ENCODE assay signal across 9 mouse cellular contexts in the genomic region with DNA sequence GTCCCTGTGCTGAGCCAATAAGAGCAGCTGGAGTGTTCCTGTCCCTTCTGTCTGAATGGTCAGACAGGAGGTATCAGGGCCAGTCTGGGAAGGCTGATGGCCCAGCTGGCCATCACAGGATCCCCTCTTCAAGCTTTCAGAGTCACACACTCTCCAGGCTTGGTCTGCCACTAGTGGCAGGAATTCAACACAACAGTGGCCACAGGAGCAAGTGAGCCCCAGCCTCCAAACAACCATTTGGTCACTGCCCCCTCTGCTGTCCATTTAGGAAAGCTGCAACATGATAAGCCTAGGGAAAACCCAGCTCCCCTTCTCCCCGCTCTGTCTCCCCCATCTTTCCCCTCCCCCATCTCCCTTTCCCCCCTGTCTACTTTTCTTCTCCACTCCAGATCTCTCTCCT. TPM values are rescaled to one million over a fixed set of nuclear protein-coding genes. Genes with fewer than 3 reads are reported as not detected.
A peak's percentile ranks its signal among the peaks of the same experiment; 100 is the strongest.
DNase-seq lines count a peak whose midpoint lies in the region; ATAC-seq and TF ChIP-seq lines count a peak whose summit lies in the region.
"Had no signal": no experiment of that assay in that cellular context is flagged by ENCODE, and none has a peak within 500 bp of the region (broad histone marks: within the 10 kb centered on the region; RNA-seq: fewer than 3 reads in every experiment).

No protein-coding gene starts in this region.

- H3K9ac ChIP-seq in hindbrain, postnatal 0 days (replicated peaks; ENCODE audit: low read length) = no peak overlapping the region
- H3K9ac ChIP-seq in hindbrain, embryonic 11.5 days (ENCODE audit: low read depth, low read length) = no peak overlapping the region
- H3K9ac ChIP-seq in ES-Bruce4 (ENCODE audit: low read depth, poor library complexity, severe bottlenecking) = no peak overlapping the region
- no peak overlapping the region for H3K9ac ChIP-seq in kidney, postnatal 0 days (ENCODE audit: low read depth, low read length)
- H3K9ac ChIP-seq in midbrain, embryonic 15.5 days = no peak overlapping the region
- H3K9ac ChIP-seq: neural tube, embryonic 13.5 days had no signal

- H3K36me3 ChIP-seq in hindbrain, postnatal 0 days (ENCODE audit: insufficient read depth, low read length) = no peaks in the 10 kb centered on the region
- no peaks in the 10 kb centered on the region for H3K36me3 ChIP-seq in hindbrain, embryonic 11.5 days (ENCODE audit: control insufficient read depth, insufficient read depth, low read length)
- no peaks in the 10 kb centered on the region for H3K36me3 ChIP-seq in ES-Bruce4 (ENCODE audit: control insufficient read depth, insufficient read depth, low read length, poor library complexity, severe bottlenecking)
- no peaks in the 10 kb centered on the region for H3K36me3 ChIP-seq in kidney, postnatal 0 days (ENCODE audit: insufficient read depth, low read length)
- H3K36me3 ChIP-seq in splenic B cell, adult 2 months (ENCODE audit: control insufficient read depth, insufficient read depth, low read length, poor library complexity, severe bottlenecking) = no peaks in the 10 kb centered on the region
- H3K36me3 ChIP-seq in midbrain, embryonic 15.5 days (replicated peaks) = no peaks in the 10 kb centered on the region
- H3K36me3 ChIP-seq: neural tube, embryonic 13.5 days had no signal

- no peak overlapping the region for H3K27ac ChIP-seq in hindbrain, postnatal 0 days
- H3K27ac ChIP-seq in hindbrain, embryonic 11.5 days (ENCODE audit: low read depth, low read length) = no peak overlapping the region
- no peak overlapping the region for H3K27ac ChIP-seq in ES-Bruce4 (ENCODE audit: insufficient read depth, low read length)
- no peak overlapping the region for H3K27ac ChIP-seq in kidney, postnatal 0 days
- H3K27ac ChIP-seq in midbrain, embryonic 15.5 days = no peak overlapping the region
- H3K27ac ChIP-seq: neural tube, embryonic 13.5 days had no signal

- no peak for TF ChIP-seq POLR2A in ES-Bruce4 (IDR thresholded peaks at IDR 0.05; ENCODE audit: insufficient read depth, low read length)

- H3K4me2 ChIP-seq in hindbrain, postnatal 0 days (ENCODE audit: low read depth, low read length) = no peak overlapping the region
- H3K4me2 ChIP-seq in hindbrain, embryonic 11.5 days (replicated peaks; ENCODE audit: low read depth, low read length) = no peak overlapping the region
- H3K4me2 ChIP-seq in kidney, postnatal 0 days (ENCODE audit: low read length) = no peak overlapping the region
- no peak overlapping the region for H3K4me2 ChIP-seq in midbrain, embryonic 15.5 days
- H3K4me2 ChIP-seq: neural tube, embryonic 13.5 days had no signal

- no peak for TF ChIP-seq EP300 in ES-Bruce4 (IDR thresholded peaks at IDR 0.05; ENCODE audit: insufficient read depth, low read depth, low read length)

- 86% methylated on average over 1 of the region's 1 CpGs for WGBS in hindbrain, postnatal 0 days
- no CpG with 5 or more reads among the region's 1 CpGs for WGBS in hindbrain, embryonic 11.5 days
- 70% methylated on average over 1 of the region's 1 CpGs for WGBS in kidney, postnatal 0 days
- WGBS in midbrain, embryonic 15.5 days = 60% methylated on average over 1 of the region's 1 CpGs

- H3K9me3 ChIP-seq in hindbrain, postnatal 0 days (ENCODE audit: low read length) = no peaks in the 10 kb centered on the region; the same call in 1 of the 2 replicates
- peaks cover 4% of the 10 kb centered on the region for H3K9me3 ChIP-seq in hindbrain, embryonic 11.5 days (ENCODE audit: control insufficient read depth, low read length)
- peaks cover 5% of the 10 kb centered on the region; the same call in 1 of the 2 replicates for H3K9me3 ChIP-seq in ES-Bruce4 (replicated peaks; ENCODE audit: control insufficient read depth, insufficient read depth, low read length, poor library complexity, severe bottlenecking)
- H3K9me3 ChIP-seq in kidney, postnatal 0 days (replicated peaks; ENCODE audit: low read length) = no peaks in the 10 kb centered on the region
- peaks cover 5% of the 10 kb centered on the region; the same call in 1 of the 2 replicates for H3K9me3 ChIP-seq in midbrain, embryonic 15.5 days

- peak; percentile 1 for DNase-seq in hindbrain, postnatal 0 days (ENCODE audit: low spot score)
- DNase-seq in hindbrain, embryonic 11.5 days (ENCODE audit: low spot score) = no peak
- peak; percentile 15 for DNase-seq in adrenal gland, postnatal 10 days
- DNase-seq in kidney, postnatal 0 days (ENCODE audit: low spot score) = peak; percentile 59
- DNase-seq in splenic B cell, adult 2 months (ENCODE audit: low read depth, low spot score) = peak; percentile 81
- DNase-seq in frontal cortex, postnatal 14 days (ENCODE audit: low spot score in 2 of 2) = no peak

- ATAC-seq in hindbrain, postnatal 0 days = no peak
- no peak for ATAC-seq in hindbrain, embryonic 11.5 days (ENCODE audit: low FRiP score)
- ATAC-seq in kidney, postnatal 0 days (replicated peaks; ENCODE audit: low FRiP score, low read depth) = peak; percentile 75
- no peak for ATAC-seq in midbrain, embryonic 15.5 days (replicated peaks)

- peak; percentile 39 for TF ChIP-seq CTCF in hindbrain, postnatal 0 days (IDR thresholded peaks at IDR 0.05; ENCODE audit: low read depth)
- peak; percentile 86 for TF ChIP-seq CTCF in ES-Bruce4 (IDR thresholded peaks at IDR 0.05; ENCODE audit: low read depth, low read length)
- TF ChIP-seq CTCF in kidney, postnatal 0 days (IDR thresholded peaks at IDR 0.05; ENCODE audit: low read depth) = peak; percentile 64

- no peaks in the 10 kb centered on the region for H3K27me3 ChIP-seq in hindbrain, postnatal 0 days (ENCODE audit: insufficient read depth, low read length)
- H3K27me3 ChIP-seq in hindbrain, embryonic 11.5 days (ENCODE audit: control insufficient read depth, insufficient read depth, low read length) = no peaks in the 10 kb centered on the region
- no peaks in the 10 kb centered on the region for H3K27me3 ChIP-seq in ES-Bruce4 (ENCODE audit: control insufficient read depth, insufficient read depth, low read length, poor library complexity, severe bottlenecking)
- H3K27me3 ChIP-seq in kidney, postnatal 0 days (ENCODE audit: insufficient read depth, low read length) = no peaks in the 10 kb centered on the region
- no peaks in the 10 kb centered on the region for H3K27me3 ChIP-seq in splenic B cell, adult 2 months (ENCODE audit: control insufficient read depth, insufficient read depth, low read length, poor library complexity, severe bottlenecking)
- no peaks in the 10 kb centered on the region for H3K27me3 ChIP-seq in midbrain, embryonic 15.5 days (replicated peaks)
- H3K27me3 ChIP-seq: neural tube, embryonic 13.5 days had no signal

- no peak overlapping the region for H3K4me3 ChIP-seq in hindbrain, postnatal 0 days (ENCODE audit: low read length)
- no peak overlapping the region for H3K4me3 ChIP-seq in hindbrain, embryonic 11.5 days (ENCODE audit: low read depth, low read length)
- no peak overlapping the region for H3K4me3 ChIP-seq in ES-Bruce4 (ENCODE audit: low read depth, low read length)
- H3K4me3 ChIP-seq in kidney, postnatal 0 days (replicated peaks; ENCODE audit: low read depth, low read length) = no peak overlapping the region
- no peak overlapping the region for H3K4me3 ChIP-seq in midbrain, embryonic 15.5 days
- H3K4me3 ChIP-seq: neural tube, embryonic 13.5 days had no signal

- no peaks in the 10 kb centered on the region for H3K4me1 ChIP-seq in hindbrain, postnatal 0 days (ENCODE audit: insufficient read depth, low read length)
- H3K4me1 ChIP-seq in hindbrain, embryonic 11.5 days (replicated peaks; ENCODE audit: control insufficient read depth, insufficient read depth, low read length) = no peaks in the 10 kb centered on the region
- H3K4me1 ChIP-seq in ES-Bruce4 (ENCODE audit: control insufficient read depth, insufficient read depth, low read length) = no peaks in the 10 kb centered on the region
- no peaks in the 10 kb centered on the region for H3K4me1 ChIP-seq in kidney, postnatal 0 days (replicated peaks; ENCODE audit: insufficient read depth, low read length)
- H3K4me1 ChIP-seq in midbrain, embryonic 15.5 days = no peaks in the 10 kb centered on the region
- H3K4me1 ChIP-seq: neural tube, embryonic 13.5 days had no signal

RNA-seq across cellular contexts. Expression of gene Cd209c, which starts 1.5 kb away (rescaled TPM):
- total RNA-seq in hindbrain, postnatal 0 days (2014; rRNA removed) = not detected in 2 replicates
- 0.21 and 0.43 TPM in 2 replicates for polyA plus RNA-seq in hindbrain, postnatal 0 days (2015; fragmentation: Nextera tagmentation; extraction: Ambion mirVana)
- 0.80 and 0.91 TPM in 2 replicates for polyA plus RNA-seq in hindbrain, embryonic 11.5 days (2014; fragmentation: Nextera tagmentation; extraction: Ambion mirVana)
- not detected in 2 replicates for polyA plus RNA-seq in ES-Bruce4 (2011; ENCODE audit: insufficient read depth, insufficient read length, low read depth, missing spikeins)
- under 1 TPM; 0.21 to 0.58 TPM for total RNA-seq in adrenal gland, postnatal 10 days (2021)
- 0.23 and 0.24 TPM in 2 replicates for polyA plus RNA-seq in kidney, postnatal 0 days (2015; fragmentation: Nextera tagmentation; extraction: Ambion mirVana)
- 0.57 and 0.80 TPM in 2 replicates for polyA plus RNA-seq in midbrain, embryonic 15.5 days (2015; fragmentation: Nextera tagmentation; extraction: Ambion mirVana)

RNA-seq across cellular contexts. Expression of gene Cd209b, which starts 29.4 kb away (rescaled TPM):
- not detected in 2 replicates for total RNA-seq in hindbrain, postnatal 0 days (2014; rRNA removed)
- polyA plus RNA-seq in hindbrain, postnatal 0 days (2015; fragmentation: Nextera tagmentation; extraction: Ambion mirVana) = 0.11 TPM in 1 of 2 replicates, not detected in the other
- not detected in 2 replicates for polyA plus RNA-seq in hindbrain, embryonic 11.5 days (2014; fragmentation: Nextera tagmentation; extraction: Ambion mirVana)
- polyA plus RNA-seq in ES-Bruce4 (2011; ENCODE audit: insufficient read depth, insufficient read length, low read depth, missing spikeins) = not detected in 2 replicates
- total RNA-seq in adrenal gland, postnatal 10 days (2021) = 1 to 10 TPM; 7.8 to 8.7 TPM
- not detected in 2 replicates for polyA plus RNA-seq in kidney, postnatal 0 days (2015; fragmentation: Nextera tagmentation; extraction: Ambion mirVana)
- not detected in 2 replicates for polyA plus RNA-seq in midbrain, embryonic 15.5 days (2015; fragmentation: Nextera tagmentation; extraction: Ambion mirVana)
- polyA plus RNA-seq: neural tube, embryonic 13.5 days had no signal

Comparison
In these comparisons a context has a peak if more than half of its experiments do, and no peak if none do; other contexts are left out.
1. DNase-seq: peak in hindbrain, postnatal 0 days (single experiment), adrenal gland, postnatal 10 days (single experiment), kidney, postnatal 0 days (single experiment) and splenic B cell, adult 2 months (single experiment); none in hindbrain, embryonic 11.5 days (single experiment) and frontal cortex, postnatal 14 days (0 of 2).
2. Peak in every context shown above with its lines, with median percentiles within 50 percentile points of each other: CTCF ChIP-seq.